7 mouse cellular contexts compared by ENCODE assay signal in genomic region chr11:70815498-70816078, GRCm38 (mm10). TPM values are rescaled to one million over a fixed set of nuclear protein-coding genes. Genes with fewer than 3 reads are reported as not detected.
DNase-seq lines count a peak whose midpoint lies in the region; ATAC-seq lines count a peak whose summit lies in the region.

No protein-coding gene starts in this region.

- H3K36me3 ChIP-seq in limb, embryonic 10.5 days: no peaks in the 10 kb centered on the region

- WGBS in limb, embryonic 10.5 days: 31% methylated on average over 6 of the region's 6 CpGs

- H3K27me3 ChIP-seq in limb, embryonic 10.5 days (ENCODE audit: low read depth, poor library complexity, severe bottlenecking): no peaks in the 10 kb centered on the region

- peak; percentile 47 for DNase-seq in urinary bladder, postnatal 14 days (ENCODE audit: low spot score)
- no peak for DNase-seq in urinary bladder, postnatal 4 days (ENCODE audit: low spot score in 2 of 2)
- peak; percentile 61 for DNase-seq in adrenal gland, adult 2 months
- DNase-seq in embryo, embryonic 11 days: peak; percentile 72
- peak; percentile 58 for DNase-seq in limb, embryonic 10.5 days (ENCODE audit: low spot score)
- DNase-seq in retina, postnatal 7 days (ENCODE audit: low read depth, low spot score): peak; percentile 70

- no peaks in the 10 kb centered on the region for H3K4me1 ChIP-seq in limb, embryonic 10.5 days

- no peak overlapping the region for H3K27ac ChIP-seq in limb, embryonic 10.5 days

- no peak overlapping the region for H3K4me3 ChIP-seq in limb, embryonic 10.5 days

- H3K9me3 ChIP-seq in limb, embryonic 10.5 days (replicated peaks): no peaks in the 10 kb centered on the region

- ATAC-seq in inflammation-experienced regulatory T-cells, adult 6 months: peak; percentile 75

RNA-seq across cellular contexts. Expression of gene Scimp, which starts 3.2 kb away (rescaled TPM):
- 1 to 10 TPM in 1 of 2 experiments, under 1 TPM in 1; 0.81 to 3.5 TPM for total RNA-seq in adrenal gland, adult 2 months (2021)
- polyA plus RNA-seq in adrenal gland, adult 2 months (2012; rRNA removed): 1.2 and 1.3 TPM in 2 replicates
- 1 to 10 TPM in 1 of 3 experiments, under 1 TPM in 1, not detected in 1; 0.67 to 1.1 TPM for polyA plus RNA-seq in inflammation-experienced regulatory T-cells, adult 6 months (2017; shearing (Covaris generic))
- 0.18 TPM in 1 of 2 replicates, not detected in the other for polyA plus RNA-seq in limb, embryonic 10.5 days (2016; fragmentation: Nextera tagmentation; extraction: Ambion mirVana)

RNA-seq across cellular contexts. Expression of gene Rabep1, which starts 29.0 kb away (rescaled TPM):
- 100 to 1,000 TPM; 141 to 170 TPM for total RNA-seq in adrenal gland, adult 2 months (2021)
- polyA plus RNA-seq in adrenal gland, adult 2 months (2012; rRNA removed): 21.3 and 25.9 TPM in 2 replicates
- 10 to 100 TPM in 2 of 3 experiments, 1 to 10 TPM in 1; 9.9 to 13.0 (median 11.4) TPM for polyA plus RNA-seq in inflammation-experienced regulatory T-cells, adult 6 months (2017; shearing (Covaris generic))
- polyA plus RNA-seq in limb, embryonic 10.5 days (2016; fragmentation: Nextera tagmentation; extraction: Ambion mirVana): 28.1 and 33.1 TPM in 2 replicates

RNA-seq across cellular contexts. Expression of gene Zfp3, which starts 51.6 kb away (rescaled TPM):
- 10 to 100 TPM in 1 of 2 experiments, 1 to 10 TPM in 1; 8.0 to 12.6 TPM for total RNA-seq in adrenal gland, adult 2 months (2021)
- polyA plus RNA-seq in adrenal gland, adult 2 months (2012; rRNA removed): 1.5 and 2.0 TPM in 2 replicates
- polyA plus RNA-seq in inflammation-experienced regulatory T-cells, adult 6 months (2017; shearing (Covaris generic)): 1 to 10 TPM; 3.4 to 5.8 (median 4.6) TPM
- 3.0 and 5.1 TPM in 2 replicates for polyA plus RNA-seq in limb, embryonic 10.5 days (2016; fragmentation: Nextera tagmentation; extraction: Ambion mirVana)

Comparison
In these comparisons a context has a peak if more than half of its experiments do, and no peak if none do; other contexts are left out.
1. DNase-seq: peak in urinary bladder, postnatal 14 days (single experiment), adrenal gland, adult 2 months (single experiment), embryo, embryonic 11 days (single experiment), limb, embryonic 10.5 days (single experiment) and retina, postnatal 7 days (single experiment); none in urinary bladder, postnatal 4 days (0 of 2).